Mouse (Mus musculus) B cell, adult (primary cell): Measurements from ENCODE around the gene Man2b2. TPM values are rescaled to one million over a fixed set of nuclear protein-coding genes. Genes with fewer than 3 reads are reported as not detected.

ENCODE experiments used
- total RNA-seq: library from RNA; stranded (reverse); gene quantifications from 4 replicates; pipeline ENCODE4 v1.2.4, GENCODE M21; 2023; ENCODE audit not compliant: inconsistent age

Gene Man2b2
- total RNA-seq = 53.6 to 59.8 TPM (median 57.4 TPM) in 4 replicates

GRCm38 (mm10) chr5:36829913-36830879 is at the start of gene Man2b2:
Gene Man2b2 (minus strand): TSS chr5:36830653.

GRCm38 (mm10) chr5:36868266-36869090 is 38.0 kb upstream of the Man2b2 start, which contains the start of gene Ppp2r2c:
Gene Ppp2r2c (plus strand): TSS chr5:36868513.

DNA sequence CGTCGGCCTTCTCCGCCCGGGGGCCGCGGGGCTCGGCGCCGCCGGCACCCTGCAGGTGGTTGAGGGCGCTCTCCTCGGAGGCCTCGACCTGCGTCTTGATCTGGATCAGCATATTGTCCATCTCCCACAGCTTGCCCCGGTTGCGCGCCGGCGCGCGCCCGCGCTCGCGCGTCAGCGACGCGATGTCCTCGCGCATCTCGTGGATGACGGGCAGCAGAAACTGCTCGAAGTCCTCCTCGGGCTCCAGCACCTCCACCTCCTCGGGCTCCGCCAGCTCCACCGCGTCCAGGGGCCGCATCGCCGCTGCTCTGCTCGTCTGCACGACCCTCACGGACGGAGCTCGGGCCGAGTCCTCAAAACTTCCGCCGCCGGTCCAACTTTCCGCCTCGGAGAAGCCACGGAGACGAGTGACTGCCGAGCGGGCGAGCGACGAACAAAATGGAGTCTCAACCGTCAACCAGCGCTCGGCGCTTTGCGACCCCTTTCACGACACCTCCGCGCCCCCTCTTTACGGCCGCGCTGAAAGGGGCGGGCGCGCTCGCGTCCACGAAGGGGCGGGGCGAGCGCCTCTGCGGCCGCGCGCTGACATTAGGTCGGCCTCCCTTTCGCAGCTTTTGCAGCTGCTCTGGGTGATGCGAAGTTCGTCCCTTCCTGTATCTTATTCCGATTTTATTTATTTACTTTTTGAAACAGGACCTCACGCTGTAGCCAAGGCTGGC is 34.0 kb downstream of the Man2b2 start, which contains the start of gene Mrfap1:
TSS of gene Mrfap1 (minus strand) at position 477 of the 719 bp plus-strand sequence.

Other genes with a start within 250 kb of the Man2b2 start
- 133 to 145 TPM (median 138 TPM) in 4 replicates for gene Tbc1d14, start 237.4 kb downstream of the Man2b2 start, total RNA-seq
- gene D5Ertd579e, start 134.6 kb downstream of the Man2b2 start, total RNA-seq = 34.3 to 37.9 TPM (median 35.6 TPM) in 4 replicates
- gene Bloc1s4, start 82.0 kb downstream of the Man2b2 start, total RNA-seq = 24.4 to 27.5 TPM (median 24.8 TPM) in 4 replicates
- gene Mrfap1, start 33.9 kb downstream of the Man2b2 start, total RNA-seq = 144 to 166 TPM (median 146 TPM) in 4 replicates
- not detected in 4 replicates for gene Ppp2r2c, start 37.9 kb upstream of the Man2b2 start, total RNA-seq
- 5.6 to 7.5 TPM (median 7.0 TPM) in 4 replicates for gene Wfs1, start 158.6 kb upstream of the Man2b2 start, total RNA-seq